Mouse (Mus musculus) forebrain, embryonic 11.5 days (tissue): Measurements from ENCODE around the gene Pitpnc1. TPM values are rescaled to one million over a fixed set of nuclear protein-coding genes. Genes with fewer than 3 reads are reported as not detected.

Source experiments
- ATAC-seq: fragments of 200-750 bp; cut with Nextera tagmentation; replicated peaks from 2 replicates; pipeline ENCODE4 v1.8.0; 2017; ENCODE audit warnings: moderate TSS enrichment; ENCODE audit not compliant: low FRiP score
- DNase-seq: peaks from one replicate; pipeline ENCODE4 v3.0.0-alpha.2; 2017; ENCODE audit warnings: low spot score
- H3K27ac ChIP-seq: fragments of 300-500 bp; sonication (generic); 2 replicates; pipeline ENCODE4 v1.5.1; 2014; ENCODE audit warnings: low read depth, low read length
- H3K27me3 ChIP-seq: fragments of 300-500 bp; sonication (generic); 2 replicates; pipeline ENCODE4 v1.6.1; 2014; ENCODE audit warnings: mild to moderate bottlenecking, low read length, mixed read lengths; ENCODE audit not compliant: control insufficient read depth, insufficient read depth
- H3K36me3 ChIP-seq: fragments of 300-500 bp; sonication (generic); 2 replicates; pipeline ENCODE4 v1.6.1; 2014; ENCODE audit warnings: mild to moderate bottlenecking, low read length, moderate library complexity, mixed read lengths; ENCODE audit not compliant: control insufficient read depth, insufficient read depth
- H3K4me1 ChIP-seq: fragments of 300-500 bp; sonication (generic); replicated peaks from 2 replicates; pipeline ENCODE4 v1.6.1; 2014; ENCODE audit warnings: low read length, mixed read lengths; ENCODE audit not compliant: control insufficient read depth, insufficient read depth
- H3K4me2 ChIP-seq: fragments of 300-500 bp; sonication (generic); 2 replicates; pipeline ENCODE4 v1.6.1; 2014; ENCODE audit warnings: low read depth, mild to moderate bottlenecking, low read length, moderate library complexity, mixed read lengths; ENCODE audit not compliant: severe bottlenecking
- H3K4me3 ChIP-seq: fragments of 300-500 bp; sonication (generic); 2 replicates; pipeline ENCODE4 v1.5.1; 2014; ENCODE audit warnings: low read depth, low read length
- H3K9ac ChIP-seq: fragments of 300-500 bp; sonication (generic); 2 replicates; pipeline ENCODE4 v1.6.1; 2014; ENCODE audit warnings: low read length
- H3K9me3 ChIP-seq: fragments of 300-500 bp; sonication (generic); 2 replicates; pipeline ENCODE4 v1.6.1; 2016; ENCODE audit warnings: low read length, mixed read lengths; ENCODE audit not compliant: control insufficient read depth
- WGBS: fragments of 180-500 bp; shearing (Covaris S2); extraction: QIAGEN DNeasy Blood & Tissue Kit; methylation state at CpG from one replicate; pipeline ENCODE4 v1.1.7; 2014; 5-methylcytosine and 5-hydroxymethylcytosine counted together
- polyA plus RNA-seq: library from polyadenylated mRNA; unstranded; fragments of >200 nt; fragmentation: Nextera tagmentation; extraction: Ambion mirVana; gene quantifications from 2 replicates; pipeline ENCODE4 v1.2.1, GENCODE M21; 2014

The Pitpnc1 gene
- polyA plus RNA-seq, 1 experiment from 2014 or later, result 35.7 TPM

DNA sequence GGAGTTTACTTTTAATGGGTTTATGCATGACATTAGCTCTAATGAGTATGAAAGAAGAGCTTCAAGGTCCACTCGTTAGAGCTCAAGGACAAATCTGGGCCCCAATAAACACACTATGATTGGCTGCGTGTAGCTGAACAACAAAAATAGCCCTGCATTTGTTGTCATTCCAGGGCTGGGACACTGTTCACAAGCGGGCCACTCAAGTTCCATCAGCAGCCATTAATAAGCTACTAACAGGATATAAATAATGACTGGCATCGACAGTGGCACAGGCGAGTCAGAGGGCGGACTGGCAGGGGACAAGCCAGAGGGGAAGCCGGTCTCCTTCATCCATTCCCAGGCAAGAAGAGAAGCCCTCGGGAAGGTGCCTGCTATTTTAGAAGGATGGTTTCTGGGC lies 219.6 kb downstream of the Pitpnc1 start:
- H3K4me2 ChIP-seq, result no peak overlapping the region
- DNase-seq (no peak), ATAC-seq (no peak)
- H3K36me3 ChIP-seq, result peaks cover 2% of the 10 kb centered on the region; the same call in 1 of the 2 replicates
- no peak overlapping the region for H3K9ac ChIP-seq
- H3K27ac ChIP-seq, result no peak overlapping the region
- no peak overlapping the region for H3K4me3 ChIP-seq
- WGBS, result 88% methylated on average over 8 of the region's 8 CpGs
- H3K9me3 ChIP-seq, result no peaks in the 10 kb centered on the region; the same call in 1 of the 2 replicates
- no peaks in the 10 kb centered on the region for H3K4me1 ChIP-seq
- no peaks in the 10 kb centered on the region for H3K27me3 ChIP-seq

DNA sequence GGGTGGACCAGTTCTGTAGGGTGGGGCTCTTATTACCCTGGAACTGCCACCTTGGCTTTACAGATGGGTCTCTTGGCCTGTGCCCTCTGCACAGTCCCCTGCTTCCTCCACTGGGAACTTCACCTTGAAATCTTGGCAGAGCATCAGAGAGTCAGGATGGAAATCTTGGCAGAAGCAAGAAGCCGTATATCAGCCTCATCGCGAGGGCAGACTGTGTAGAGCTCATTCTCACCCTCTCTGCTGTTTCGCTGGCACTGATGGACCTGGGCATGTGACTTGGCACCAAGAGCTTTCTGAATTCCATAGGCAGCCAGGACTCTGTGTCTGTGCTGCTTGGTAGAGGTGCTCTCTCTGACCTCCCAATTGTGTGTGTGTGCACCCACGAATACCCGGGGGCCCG lies 221.7 kb downstream of the Pitpnc1 start:
- no peak overlapping the region for H3K27ac ChIP-seq
- no peak for DNase-seq
- no peak overlapping the region for H3K4me2 ChIP-seq
- H3K9ac ChIP-seq, result no peak overlapping the region
- no peaks in the 10 kb centered on the region for H3K27me3 ChIP-seq
- H3K9me3 ChIP-seq, result no peaks in the 10 kb centered on the region; the same call in none of the 2 replicates
- peaks cover 2% of the 10 kb centered on the region; the same call in 1 of the 2 replicates for H3K36me3 ChIP-seq
- WGBS, result 96% methylated on average over 7 of the region's 7 CpGs
- no peak for ATAC-seq
- no peak overlapping the region for H3K4me3 ChIP-seq
- no peaks in the 10 kb centered on the region for H3K4me1 ChIP-seq

DNA sequence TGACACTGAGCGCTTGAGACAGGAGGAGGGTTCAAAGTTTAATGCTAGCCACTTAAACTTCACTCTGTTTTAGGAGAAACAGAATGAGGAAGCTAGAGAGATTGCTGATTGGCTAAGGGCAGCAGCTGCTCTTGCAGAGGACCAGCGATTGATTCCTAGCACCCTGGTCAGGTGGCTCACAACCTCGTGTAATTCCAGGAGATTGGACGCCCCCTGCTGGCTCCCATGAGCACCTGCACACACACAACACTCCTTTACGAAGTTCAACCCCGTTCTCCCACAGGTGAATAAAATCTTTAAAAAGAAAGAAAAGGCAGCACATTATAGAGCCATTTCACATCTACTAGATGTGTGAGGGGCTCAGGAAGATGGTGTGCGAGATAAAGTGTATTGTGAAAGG lies 224.8 kb downstream of the Pitpnc1 start:
- Histone ChIP-seq H3K9ac (no peak overlapping the region), H3K4me1 (no peaks in the 10 kb centered on the region), H3K4me2 (no peak overlapping the region), H3K36me3 (no peaks in the 10 kb centered on the region), H3K27me3 (no peaks in the 10 kb centered on the region), H3K9me3 (no peaks in the 10 kb centered on the region; the same call in 1 of the 2 replicates), H3K4me3 (no peak overlapping the region), H3K27ac (no peak overlapping the region)
- WGBS, result 91% methylated on average over 7 of the region's 7 CpGs
- DNase-seq (no peak), ATAC-seq (no peak)

DNA sequence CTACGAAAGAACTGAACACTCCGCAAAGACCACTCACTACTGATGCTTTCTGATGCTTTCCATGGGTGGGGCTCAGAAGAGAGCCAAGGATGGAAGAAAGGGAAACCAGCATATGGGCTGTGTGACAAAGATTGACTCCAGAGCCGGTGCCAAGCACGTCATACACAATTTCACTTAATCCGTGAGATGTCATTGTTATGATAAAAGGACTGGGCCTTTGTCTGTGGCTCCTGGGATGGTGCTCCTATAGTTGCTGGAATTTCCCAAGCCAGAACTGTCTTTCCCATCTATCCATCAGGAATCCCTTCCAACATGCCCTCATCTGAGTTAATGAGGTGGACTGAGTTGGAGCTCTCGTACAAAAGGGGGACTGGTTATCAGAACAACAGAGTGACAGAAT lies 227.4 kb downstream of the Pitpnc1 start:
- H3K36me3 ChIP-seq, result no peaks in the 10 kb centered on the region

DNA sequence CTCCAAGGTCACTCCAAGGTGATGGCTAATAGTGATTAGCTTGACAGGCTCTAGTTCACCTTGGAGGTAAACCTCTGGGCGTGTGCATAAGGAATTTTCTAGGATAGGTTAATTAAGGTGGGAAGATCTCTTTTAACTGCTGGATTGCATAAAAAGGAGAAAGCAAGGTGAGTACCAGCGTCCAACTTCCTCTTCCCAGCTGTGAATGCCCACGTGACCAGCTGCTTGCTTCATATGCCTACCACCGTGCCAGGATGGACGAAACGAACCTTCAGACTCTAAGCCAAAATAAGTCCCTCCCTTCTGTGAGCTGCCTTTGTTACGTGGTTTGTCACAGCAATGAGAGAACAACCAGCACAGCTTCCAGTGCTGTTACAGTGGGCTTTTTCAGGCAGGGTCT lies 228.8 kb downstream of the Pitpnc1 start:
- H3K4me1 ChIP-seq, result no peaks in the 10 kb centered on the region
- no peak for ATAC-seq
- WGBS, result 89% methylated on average over 7 of the region's 7 CpGs

More for the DNA sequence above, 227.4 kb downstream of the Pitpnc1 start:
- H3K4me3 ChIP-seq, result no peak overlapping the region
- H3K4me1 ChIP-seq, result no peaks in the 10 kb centered on the region
- DNase-seq, result no peak
- no peak overlapping the region for H3K9ac ChIP-seq
- H3K9me3 ChIP-seq, result no peaks in the 10 kb centered on the region; the same call in 1 of the 2 replicates
- no peak overlapping the region for H3K4me2 ChIP-seq
- H3K27ac ChIP-seq, result no peak overlapping the region
- 80% methylated on average over 6 of the region's 6 CpGs for WGBS
- ATAC-seq, result no peak
- H3K27me3 ChIP-seq, result no peaks in the 10 kb centered on the region

DNA sequence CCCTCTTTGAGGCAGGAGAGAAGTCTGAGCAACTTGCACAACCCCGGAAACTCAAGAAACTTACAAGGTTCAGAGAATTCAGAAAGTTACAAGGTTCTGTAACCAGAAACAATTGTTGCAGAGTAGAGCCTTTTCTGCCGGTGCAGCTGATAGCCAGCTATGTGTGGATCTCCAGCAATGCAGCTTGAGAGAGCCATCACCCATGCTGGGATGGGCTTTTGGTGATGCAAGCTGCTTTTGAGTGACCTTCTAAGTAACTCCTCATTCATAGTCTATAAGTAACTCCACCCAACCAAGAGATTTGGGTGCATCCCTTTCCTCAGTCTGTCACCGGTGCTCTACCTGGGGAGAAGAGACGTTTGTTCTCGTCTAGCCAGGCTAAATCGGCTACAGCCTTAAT lies 232.0 kb downstream of the Pitpnc1 start:
- ATAC-seq, result no peak

More for the DNA sequence above, 228.8 kb downstream of the Pitpnc1 start:
- no peak for DNase-seq
- H3K27me3 ChIP-seq, result no peaks in the 10 kb centered on the region
- no peaks in the 10 kb centered on the region; the same call in 1 of the 2 replicates for H3K9me3 ChIP-seq
- H3K36me3 ChIP-seq, result no peaks in the 10 kb centered on the region
- H3K4me2 ChIP-seq, result no peak overlapping the region
- no peak overlapping the region for H3K27ac ChIP-seq
- no peak overlapping the region for H3K9ac ChIP-seq
- H3K4me3 ChIP-seq, result no peak overlapping the region

DNA sequence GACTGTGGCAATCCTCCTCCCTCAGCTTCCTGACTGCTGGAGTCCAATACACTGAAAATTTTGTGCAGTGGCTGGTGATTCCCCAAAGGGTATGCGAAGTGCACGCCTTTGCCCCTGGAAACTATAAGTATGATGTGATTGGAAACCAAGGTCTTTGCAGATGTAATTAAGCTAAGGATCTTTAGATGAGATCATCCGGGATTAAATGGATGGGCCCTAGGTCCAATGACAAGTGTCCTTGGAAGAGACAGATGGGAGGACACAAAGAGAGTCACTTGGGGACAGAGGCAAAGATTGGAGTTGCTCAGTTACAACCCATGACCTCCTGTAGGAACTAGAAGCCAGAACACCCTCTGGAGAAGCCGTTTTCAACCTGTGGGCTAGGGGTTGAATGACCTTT lies 233.0 kb downstream of the Pitpnc1 start:
- WGBS, result 94% methylated on average over 4 of the region's 4 CpGs
- no peaks in the 10 kb centered on the region for H3K36me3 ChIP-seq
- H3K4me3 ChIP-seq, result no peak overlapping the region
- no peaks in the 10 kb centered on the region for H3K9me3 ChIP-seq
- no peak for ATAC-seq
- no peak overlapping the region for H3K9ac ChIP-seq
- no peaks in the 10 kb centered on the region for H3K4me1 ChIP-seq
- H3K4me2 ChIP-seq, result no peak overlapping the region
- H3K27me3 ChIP-seq, result no peaks in the 10 kb centered on the region
- DNase-seq, result no peak
- H3K27ac ChIP-seq, result no peak overlapping the region

More for the DNA sequence above, 232.0 kb downstream of the Pitpnc1 start:
- H3K4me2 ChIP-seq, result no peak overlapping the region
- no peaks in the 10 kb centered on the region for H3K36me3 ChIP-seq
- no peak overlapping the region for H3K27ac ChIP-seq
- no peak for DNase-seq
- H3K4me1 ChIP-seq, result no peaks in the 10 kb centered on the region
- no peak overlapping the region for H3K4me3 ChIP-seq
- H3K27me3 ChIP-seq, result no peaks in the 10 kb centered on the region
- H3K9me3 ChIP-seq, result no peaks in the 10 kb centered on the region
- H3K9ac ChIP-seq, result no peak overlapping the region
- 90% methylated on average over 6 of the region's 6 CpGs for WGBS

DNA sequence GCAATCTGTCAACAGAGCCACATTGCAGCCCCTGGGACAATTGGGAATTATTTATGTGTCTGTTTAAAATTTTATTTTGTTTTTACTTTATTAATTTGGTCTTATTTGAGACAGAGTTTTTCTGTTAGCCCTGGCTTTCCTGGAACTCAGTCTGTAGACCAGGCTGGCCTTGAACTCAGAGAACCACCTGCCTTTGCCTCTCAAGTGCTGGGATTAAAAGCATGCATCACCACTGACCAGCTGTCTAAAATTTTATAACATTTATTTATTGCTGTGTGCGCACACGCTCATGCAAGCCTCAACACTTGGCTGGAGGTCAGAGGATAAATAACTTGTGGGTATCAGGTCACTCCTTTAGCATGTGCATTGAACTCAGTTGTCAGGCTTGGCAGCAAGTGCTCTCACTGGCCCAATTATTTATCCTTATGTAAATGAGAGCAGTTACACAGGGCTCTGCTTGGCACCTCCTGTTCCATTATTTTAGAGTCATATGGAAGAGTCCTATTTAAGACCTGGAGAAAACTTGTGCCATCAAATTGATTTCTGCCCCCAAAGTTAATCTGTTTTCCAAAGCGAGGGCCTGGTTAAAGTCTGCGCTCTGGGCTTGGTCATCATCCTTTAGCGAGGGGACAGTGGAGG lies 237.1 kb downstream of the Pitpnc1 start:
- 91% methylated on average over 5 of the region's 5 CpGs for WGBS
- Histone ChIP-seq H3K9ac (no peak overlapping the region), H3K4me2 (no peak overlapping the region), H3K27ac (no peak overlapping the region), H3K4me1 (peaks cover 3% of the 10 kb centered on the region; the same call in 1 of the 2 replicates), H3K36me3 (no peaks in the 10 kb centered on the region; the same call in 1 of the 2 replicates), H3K27me3 (no peaks in the 10 kb centered on the region), H3K9me3 (no peaks in the 10 kb centered on the region), H3K4me3 (no peak overlapping the region)
- DNase-seq, result no peak
- ATAC-seq, result no peak

DNA sequence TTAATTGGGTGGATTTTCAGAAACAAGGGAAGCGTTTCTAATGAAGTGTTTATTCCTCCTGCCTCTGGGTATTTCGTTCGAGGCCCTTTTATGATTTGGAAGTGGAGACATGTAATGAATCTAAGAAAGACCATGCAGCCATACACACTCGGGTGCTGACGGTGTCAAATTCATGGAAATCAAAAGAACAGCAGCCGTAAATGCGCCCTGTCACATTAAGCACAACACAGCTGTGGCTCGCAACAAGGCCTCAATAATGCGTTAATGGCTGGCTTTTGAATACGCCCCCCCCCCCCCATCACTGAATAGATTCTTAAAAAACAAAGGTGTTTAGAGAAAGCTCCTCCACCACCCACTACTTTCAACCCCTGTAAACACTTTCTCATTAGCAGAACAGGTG lies 240.4 kb downstream of the Pitpnc1 start:
- H3K36me3 ChIP-seq, result no peaks in the 10 kb centered on the region; the same call in 1 of the 2 replicates

More for the DNA sequence above, 240.4 kb downstream of the Pitpnc1 start:
- DNase-seq (peak; percentile 61), ATAC-seq (peak; percentile 71)
- Histone ChIP-seq H3K9me3 (no peaks in the 10 kb centered on the region), H3K27ac (0 out of 2 replicates have a peak overlapping the region, but pooled peaks have one; percentile 1), H3K4me1 (peaks cover 3% of the 10 kb centered on the region; the same call in 1 of the 2 replicates), H3K9ac (no peak overlapping the region), H3K4me2 (no peak overlapping the region), H3K4me3 (no peak overlapping the region), H3K27me3 (no peaks in the 10 kb centered on the region)
- WGBS, result 31% methylated on average over 10 of the region's 10 CpGs
